Mouse (Mus musculus): ENCODE results near the gene Nfib. TPM values are rescaled to one million over a fixed set of nuclear protein-coding genes. Genes with fewer than 3 reads are reported as not detected.

Gene Nfib
- polyA plus RNA-seq, 1 experiment from 2014 or later = 60.1 TPM

DNA sequence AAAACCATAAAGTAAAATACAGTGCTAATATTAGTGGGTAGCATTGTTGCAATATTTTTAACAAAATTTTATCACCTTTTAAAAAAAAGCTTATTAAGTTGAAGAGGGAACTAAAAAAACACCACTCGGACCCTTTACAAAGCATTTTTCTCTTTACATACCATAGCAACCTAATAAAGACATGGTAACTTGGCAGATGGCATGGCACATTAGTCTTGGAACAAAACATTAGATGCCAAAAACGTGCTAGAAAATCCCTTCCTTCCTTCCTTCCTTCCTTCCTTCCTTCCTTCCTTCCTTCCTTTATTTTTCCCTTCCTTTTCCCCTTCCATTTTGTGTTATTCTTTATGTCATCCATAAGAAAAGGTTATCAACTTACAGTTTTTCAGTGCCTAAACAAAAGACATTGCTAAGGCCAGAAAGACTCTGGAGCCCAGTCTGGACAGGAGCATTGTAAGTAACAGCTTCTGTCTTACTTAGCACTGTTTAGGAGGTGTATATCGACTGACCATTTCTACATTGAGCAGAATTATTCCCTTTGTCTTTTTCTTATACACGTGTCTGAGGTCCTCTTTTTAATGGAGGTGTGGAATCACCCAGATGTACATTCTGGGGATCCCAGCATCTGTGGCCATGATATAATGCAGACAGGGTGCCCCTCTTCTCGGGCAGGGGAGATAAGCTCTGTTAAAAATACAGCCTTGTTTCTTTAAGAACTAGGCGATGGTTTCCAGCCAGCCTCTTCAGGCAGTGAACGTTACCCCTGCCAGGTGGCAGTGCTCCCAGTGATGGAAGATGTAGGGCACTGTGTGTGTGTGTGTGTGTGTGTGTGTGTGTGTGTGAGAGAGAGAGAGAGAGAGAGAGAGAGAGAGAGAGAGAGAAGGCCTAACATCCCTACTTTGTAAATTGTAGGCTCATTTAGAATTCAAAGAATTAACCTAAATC, 113.2 kb downstream of the Nfib start:
- no peak overlapping the region for H3K4me3 ChIP-seq (replicated peaks; ENCODE audit: low read length)
- 49% methylated on average over 7 of the region's 7 CpGs for WGBS

GRCm38 (mm10) chr4:82589345-82589890, 116.1 kb downstream of the Nfib start:
- no peak overlapping the region for H3K27ac ChIP-seq (ENCODE audit: low read length)
- H3K9me3 ChIP-seq (replicated peaks; ENCODE audit: control insufficient read depth, low read length) = no peaks in the 10 kb centered on the region
- H3K9ac ChIP-seq (ENCODE audit: low read length) = no peak overlapping the region
- H3K4me1 ChIP-seq (ENCODE audit: control insufficient read depth, insufficient read depth, low read length) = peaks cover 9% of the 10 kb centered on the region; the same call in 1 of the 2 replicates
- H3K4me2 ChIP-seq (ENCODE audit: low read depth, low read length) = no peak overlapping the region
- no peak overlapping the region for H3K4me3 ChIP-seq (replicated peaks; ENCODE audit: low read length)
- H3K36me3 ChIP-seq (ENCODE audit: control insufficient read depth, insufficient read depth, low read length) = no peaks in the 10 kb centered on the region
- peak; percentile 81 for ATAC-seq (ENCODE audit: insufficient read depth, low FRiP score)
- WGBS = 17% methylated on average over 4 of the region's 4 CpGs
- no peaks in the 10 kb centered on the region for H3K27me3 ChIP-seq (ENCODE audit: control insufficient read depth, insufficient read depth, low read length)

More for the DNA sequence above, 113.2 kb downstream of the Nfib start:
- Histone ChIP-seq H3K4me1 (ENCODE audit: control insufficient read depth, insufficient read depth, low read length) (peaks cover 11% of the 10 kb centered on the region; the same call in 1 of the 2 replicates), H3K36me3 (ENCODE audit: control insufficient read depth, insufficient read depth, low read length) (no peaks in the 10 kb centered on the region), H3K9ac (ENCODE audit: low read length) (no peak overlapping the region), H3K4me2 (ENCODE audit: low read depth, low read length) (no peak overlapping the region), H3K27ac (ENCODE audit: low read length) (no peak overlapping the region), H3K9me3 (replicated peaks; ENCODE audit: control insufficient read depth, low read length) (no peaks in the 10 kb centered on the region), H3K27me3 (ENCODE audit: control insufficient read depth, insufficient read depth, low read length) (no peaks in the 10 kb centered on the region)
- ATAC-seq (ENCODE audit: insufficient read depth, low FRiP score) = no peak; the same call in 1 of the 2 replicates

DNA sequence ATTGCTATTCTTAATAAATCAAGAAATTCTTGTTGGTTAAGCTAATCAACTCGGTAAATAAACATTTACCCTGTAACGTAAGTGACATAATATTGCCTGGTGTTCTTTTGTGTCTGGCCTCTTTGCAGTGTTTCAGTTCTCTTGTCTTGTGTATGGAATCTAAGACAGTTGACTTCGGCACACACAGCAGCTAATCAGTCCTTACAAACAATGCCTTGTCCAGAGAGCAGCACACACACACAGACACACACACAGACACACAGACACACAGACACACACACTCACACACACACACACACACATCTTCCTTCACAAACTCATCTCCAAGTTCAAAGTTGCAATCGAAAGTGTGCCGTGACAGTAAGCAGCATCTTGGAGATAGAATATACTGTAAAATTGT, 116.8 kb downstream of the Nfib start:
- Histone ChIP-seq H3K4me2 (ENCODE audit: low read depth, low read length) (no peak overlapping the region), H3K27me3 (ENCODE audit: control insufficient read depth, insufficient read depth, low read length) (no peaks in the 10 kb centered on the region), H3K36me3 (ENCODE audit: control insufficient read depth, insufficient read depth, low read length) (no peaks in the 10 kb centered on the region), H3K4me3 (replicated peaks; ENCODE audit: low read length) (no peak overlapping the region), H3K27ac (ENCODE audit: low read length) (no peak overlapping the region), H3K9ac (ENCODE audit: low read length) (no peak overlapping the region), H3K4me1 (ENCODE audit: control insufficient read depth, insufficient read depth, low read length) (0 out of 2 replicates have a peak, but pooled peaks cover 8% of the 10 kb centered on the region), H3K9me3 (replicated peaks; ENCODE audit: control insufficient read depth, low read length) (no peaks in the 10 kb centered on the region)
- ATAC-seq (ENCODE audit: insufficient read depth, low FRiP score) = no peak
- 67% methylated on average over 5 of the region's 5 CpGs for WGBS

DNA sequence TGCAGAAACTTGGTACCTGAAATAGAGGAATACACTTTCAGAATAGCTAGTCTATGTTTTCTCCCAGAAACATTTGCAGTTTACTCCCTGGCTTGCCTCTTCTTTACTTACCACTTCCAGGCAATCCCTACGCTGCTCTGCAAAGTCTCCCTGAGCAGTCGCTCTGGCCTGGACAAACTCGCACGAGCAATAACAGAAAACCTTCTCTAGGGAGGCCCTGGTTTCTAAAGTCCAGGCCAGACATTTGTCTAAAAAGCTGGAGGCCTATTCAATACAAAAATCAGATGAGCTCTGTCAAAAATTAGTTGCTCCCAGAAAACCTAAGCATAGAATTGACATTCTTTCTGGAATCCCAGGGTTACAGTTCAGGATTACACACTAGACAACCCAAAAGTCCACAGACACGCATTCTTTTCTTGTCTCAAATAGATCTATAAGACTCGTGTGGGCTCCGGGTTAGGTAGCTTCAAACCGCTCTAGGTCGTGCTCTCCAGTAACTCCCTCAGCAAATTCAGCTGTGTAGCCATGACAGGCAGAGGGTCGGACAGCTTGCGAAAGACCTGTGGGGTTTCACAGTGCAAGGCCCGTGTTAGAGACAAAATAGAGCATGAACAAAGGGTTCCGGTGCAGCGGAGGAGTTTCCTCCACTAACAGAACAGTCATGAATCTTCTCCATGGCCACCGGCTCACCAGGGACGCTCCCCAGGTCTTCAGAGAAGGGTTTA, 118.2 kb downstream of the Nfib start:
- Histone ChIP-seq H3K4me2 (ENCODE audit: low read depth, low read length) (no peak overlapping the region), H3K9ac (ENCODE audit: low read length) (no peak overlapping the region), H3K27ac (ENCODE audit: low read length) (no peak overlapping the region), H3K36me3 (ENCODE audit: control insufficient read depth, insufficient read depth, low read length) (no peaks in the 10 kb centered on the region), H3K27me3 (ENCODE audit: control insufficient read depth, insufficient read depth, low read length) (no peaks in the 10 kb centered on the region), H3K4me3 (replicated peaks; ENCODE audit: low read length) (no peak overlapping the region), H3K4me1 (ENCODE audit: control insufficient read depth, insufficient read depth, low read length) (0 out of 2 replicates have a peak, but pooled peaks cover 8% of the 10 kb centered on the region), H3K9me3 (replicated peaks; ENCODE audit: control insufficient read depth, low read length) (no peaks in the 10 kb centered on the region)
- ATAC-seq (ENCODE audit: insufficient read depth, low FRiP score) = no peak
- WGBS = 77% methylated on average over 16 of the region's 16 CpGs

DNA sequence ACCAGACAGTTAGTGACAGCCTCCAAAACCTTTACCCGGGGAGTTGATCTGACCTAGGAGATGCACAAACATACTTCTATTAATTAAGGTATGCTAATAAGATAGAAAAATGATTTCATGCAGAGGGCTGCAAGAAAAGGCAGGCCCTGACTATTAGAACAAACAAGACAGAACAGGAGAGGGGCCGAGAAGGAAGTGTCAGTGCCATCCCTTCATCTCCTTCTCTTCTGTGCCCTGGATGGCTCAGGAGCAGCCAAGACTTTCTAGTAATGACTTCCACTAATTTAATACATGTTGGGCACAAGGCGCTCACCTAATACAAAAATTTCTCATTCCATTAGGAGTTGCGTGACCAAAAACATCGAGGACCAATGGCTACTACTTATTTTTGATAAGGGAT, 118.9 kb downstream of the Nfib start:
- Histone ChIP-seq H3K4me2 (ENCODE audit: low read depth, low read length) (no peak overlapping the region), H3K27ac (ENCODE audit: low read length) (no peak overlapping the region), H3K9ac (ENCODE audit: low read length) (no peak overlapping the region), H3K36me3 (ENCODE audit: control insufficient read depth, insufficient read depth, low read length) (no peaks in the 10 kb centered on the region), H3K9me3 (replicated peaks; ENCODE audit: control insufficient read depth, low read length) (no peaks in the 10 kb centered on the region), H3K4me3 (replicated peaks; ENCODE audit: low read length) (no peak overlapping the region), H3K4me1 (ENCODE audit: control insufficient read depth, insufficient read depth, low read length) (0 out of 2 replicates have a peak, but pooled peaks cover 8% of the 10 kb centered on the region), H3K27me3 (ENCODE audit: control insufficient read depth, insufficient read depth, low read length) (no peaks in the 10 kb centered on the region)
- no peak for ATAC-seq (ENCODE audit: insufficient read depth, low FRiP score)
- WGBS = 87% methylated on average over 5 of the region's 5 CpGs

DNA sequence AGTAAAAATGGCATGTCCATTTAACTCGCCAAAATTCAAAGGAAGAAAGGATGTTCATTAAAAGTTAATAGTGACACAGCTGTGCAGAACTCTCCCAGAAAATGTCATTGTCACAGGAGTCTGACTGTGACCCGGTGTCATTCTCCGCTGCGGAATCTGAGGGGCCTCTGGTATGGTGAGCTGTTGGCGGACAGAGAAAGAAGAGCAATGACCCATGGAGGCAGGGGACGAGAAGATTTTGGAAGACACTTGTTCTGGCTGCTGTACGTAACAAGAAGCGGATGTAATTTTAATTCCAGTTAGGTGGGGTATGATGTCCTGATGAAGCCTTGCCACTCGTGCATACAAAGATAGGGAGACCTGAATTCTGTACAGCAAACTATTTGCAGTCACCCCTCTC, 120.0 kb downstream of the Nfib start:
- WGBS = 87% methylated on average over 9 of the region's 9 CpGs
- no peak overlapping the region for H3K4me3 ChIP-seq (replicated peaks; ENCODE audit: low read length)
- H3K9me3 ChIP-seq (replicated peaks; ENCODE audit: control insufficient read depth, low read length) = no peaks in the 10 kb centered on the region
- no peaks in the 10 kb centered on the region for H3K27me3 ChIP-seq (ENCODE audit: control insufficient read depth, insufficient read depth, low read length)
- no peak overlapping the region for H3K9ac ChIP-seq (ENCODE audit: low read length)
- H3K4me1 ChIP-seq (ENCODE audit: control insufficient read depth, insufficient read depth, low read length) = 0 out of 2 replicates have a peak, but pooled peaks cover 8% of the 10 kb centered on the region
- no peak overlapping the region for H3K4me2 ChIP-seq (ENCODE audit: low read depth, low read length)
- no peak overlapping the region for H3K27ac ChIP-seq (ENCODE audit: low read length)
- ATAC-seq (ENCODE audit: insufficient read depth, low FRiP score) = no peak
- no peaks in the 10 kb centered on the region for H3K36me3 ChIP-seq (ENCODE audit: control insufficient read depth, insufficient read depth, low read length)

GRCm38 (mm10) chr4:82585056-82585455, 120.5 kb downstream of the Nfib start:
- Histone ChIP-seq H3K9me3 (replicated peaks; ENCODE audit: control insufficient read depth, low read length) (no peaks in the 10 kb centered on the region), H3K4me3 (replicated peaks; ENCODE audit: low read length) (no peak overlapping the region), H3K27me3 (ENCODE audit: control insufficient read depth, insufficient read depth, low read length) (no peaks in the 10 kb centered on the region), H3K4me1 (ENCODE audit: control insufficient read depth, insufficient read depth, low read length) (0 out of 2 replicates have a peak, but pooled peaks cover 8% of the 10 kb centered on the region), H3K27ac (ENCODE audit: low read length) (no peak overlapping the region), H3K36me3 (ENCODE audit: control insufficient read depth, insufficient read depth, low read length) (no peaks in the 10 kb centered on the region), H3K9ac (ENCODE audit: low read length) (no peak overlapping the region), H3K4me2 (ENCODE audit: low read depth, low read length) (no peak overlapping the region)
- no peak for ATAC-seq (ENCODE audit: insufficient read depth, low FRiP score)
- WGBS = 94% methylated on average over 5 of the region's 5 CpGs

- H3K4me2 ChIP-seq (ENCODE audit: low read depth, low read length) = no peak overlapping the region
- H3K36me3 ChIP-seq (ENCODE audit: control insufficient read depth, insufficient read depth, low read length) = no peaks in the 10 kb centered on the region
- 0 out of 2 replicates have a peak, but pooled peaks cover 3% of the 10 kb centered on the region for H3K4me1 ChIP-seq (ENCODE audit: control insufficient read depth, insufficient read depth, low read length)
- no peaks in the 10 kb centered on the region for H3K27me3 ChIP-seq (ENCODE audit: control insufficient read depth, insufficient read depth, low read length)
- no peak for ATAC-seq (ENCODE audit: insufficient read depth, low FRiP score)
- no peaks in the 10 kb centered on the region for H3K9me3 ChIP-seq (replicated peaks; ENCODE audit: control insufficient read depth, low read length)
- H3K27ac ChIP-seq (ENCODE audit: low read length) = no peak overlapping the region
- H3K4me3 ChIP-seq (replicated peaks; ENCODE audit: low read length) = no peak overlapping the region
- WGBS = 50% methylated on average over 4 of the region's 4 CpGs
- no peak overlapping the region for H3K9ac ChIP-seq (ENCODE audit: low read length)
These were observed 121.0 kb downstream of the Nfib start for GRCm38 (mm10) chr4:82584548-82584947.

DNA sequence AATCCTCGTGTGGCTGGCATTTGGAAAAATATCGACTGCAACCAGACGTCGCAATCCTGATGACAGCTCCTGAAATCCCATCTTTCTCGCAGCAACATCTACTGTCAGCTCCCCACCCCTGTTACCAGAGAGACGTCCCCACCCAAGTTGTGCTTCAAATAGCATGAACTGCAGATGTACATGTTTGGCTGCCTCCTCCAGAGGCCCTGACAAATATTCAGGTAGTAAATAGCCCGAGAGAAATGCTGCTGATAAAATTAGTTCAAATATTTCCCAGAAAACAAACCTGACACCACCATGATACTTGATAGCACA, 132.3 kb downstream of the Nfib start:
- no peak overlapping the region for H3K4me3 ChIP-seq (replicated peaks; ENCODE audit: low read length)
- H3K36me3 ChIP-seq (ENCODE audit: control insufficient read depth, insufficient read depth, low read length) = no peaks in the 10 kb centered on the region
- no peaks in the 10 kb centered on the region for H3K9me3 ChIP-seq (replicated peaks; ENCODE audit: control insufficient read depth, low read length)
- 72% methylated on average over 7 of the region's 7 CpGs for WGBS
- H3K27me3 ChIP-seq (ENCODE audit: control insufficient read depth, insufficient read depth, low read length) = no peaks in the 10 kb centered on the region
- H3K9ac ChIP-seq (ENCODE audit: low read length) = no peak overlapping the region
- H3K27ac ChIP-seq (ENCODE audit: low read length) = no peak overlapping the region
- H3K4me2 ChIP-seq (ENCODE audit: low read depth, low read length) = no peak overlapping the region
- no peaks in the 10 kb centered on the region for H3K4me1 ChIP-seq (ENCODE audit: control insufficient read depth, insufficient read depth, low read length)
- no peak for ATAC-seq (ENCODE audit: insufficient read depth, low FRiP score)
